Mouse (Mus musculus): ENCODE data around the gene Olfr978.

DNA sequence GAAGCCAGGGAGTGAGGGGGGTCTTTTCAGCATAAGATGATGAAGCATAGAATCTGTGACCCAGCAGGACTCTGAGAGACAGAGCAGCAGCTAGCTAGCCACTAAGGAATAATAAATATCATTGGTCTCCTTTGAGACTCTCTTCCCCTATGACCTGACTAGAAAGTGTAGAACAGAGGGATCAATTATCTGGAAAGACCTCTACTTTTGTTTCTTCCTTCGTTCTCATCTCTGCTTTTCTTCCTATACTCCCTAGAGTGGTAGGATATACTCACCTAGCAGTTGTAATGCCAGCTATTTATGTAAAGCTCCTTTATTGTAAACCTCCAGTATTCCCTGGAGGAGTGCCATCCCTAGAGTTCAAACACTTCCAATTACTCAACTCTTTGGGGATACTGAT is 40.0 kb upstream of the Olfr978 start, which contains the start of gene Olfr975:
- no peak for TF ChIP-seq CTCF (IDR thresholded peaks at IDR 0.05; ENCODE audit: low read depth, low read length)
- TF ChIP-seq POLR2A (IDR thresholded peaks at IDR 0.05; ENCODE audit: insufficient read depth, low read length): no peak
- TF ChIP-seq EP300 (IDR thresholded peaks at IDR 0.05; ENCODE audit: insufficient read depth, low read depth, low read length): no peak

All from ES-Bruce4 (cell line).